Mouse (Mus musculus) ES-Bruce4 (cell line): ENCODE measurements at regions not wholly inside any gene's neighbourhood (a gene's known extent, or its start where the extent isn't known, plus 50 kb on each side); places are given as distances from the start of the nearest gene placed in this dataset.

Experiments
- H3K27ac ChIP-seq: 2 replicates; pipeline ENCODE4 v1.5.1; 2012; ENCODE audit warnings: low read length, inconsistent platforms; ENCODE audit not compliant: insufficient read depth
- H3K27me3 ChIP-seq: 2 replicates; pipeline ENCODE4 v1.6.1; 2012; ENCODE audit warnings: mild to moderate bottlenecking, low read length, inconsistent platforms; ENCODE audit not compliant: control insufficient read depth, poor library complexity, insufficient read depth, severe bottlenecking
- H3K36me3 ChIP-seq: 2 replicates; pipeline ENCODE4 v1.6.1; 2012; ENCODE audit warnings: inconsistent platforms, mild to moderate bottlenecking, low read length, moderate library complexity; ENCODE audit not compliant: control insufficient read depth, poor library complexity, insufficient read depth, severe bottlenecking
- H3K4me1 ChIP-seq: one replicate; pipeline ENCODE4 v1.8.1; 2011; ENCODE audit warnings: low read length; ENCODE audit not compliant: control insufficient read depth, insufficient read depth
- H3K4me3 ChIP-seq: 2 replicates; pipeline ENCODE4 v1.5.1; 2011; ENCODE audit warnings: low read depth, mild to moderate bottlenecking, low read length
- H3K9ac ChIP-seq: 2 replicates; pipeline ENCODE4 v1.6.1; 2012; ENCODE audit warnings: low read depth, mild to moderate bottlenecking, inconsistent platforms; ENCODE audit not compliant: poor library complexity, severe bottlenecking
- H3K9me3 ChIP-seq: replicated peaks from 2 replicates; pipeline ENCODE4 v1.6.1; 2012; ENCODE audit warnings: mild to moderate bottlenecking, low read length, inconsistent platforms; ENCODE audit not compliant: control insufficient read depth, poor library complexity, insufficient read depth, severe bottlenecking
- CTCF ChIP-seq: IDR thresholded peaks from one replicate; pipeline ENCODE4 v1.8.1; 2011; ENCODE audit warnings: low read depth, low read length
- EP300 ChIP-seq: IDR thresholded peaks from 2 replicates; pipeline ENCODE4 v1.6.1; 2011; ENCODE audit warnings: low read depth, low read length; ENCODE audit not compliant: insufficient read depth
- POLR2A ChIP-seq: IDR thresholded peaks from one replicate; pipeline ENCODE4 v1.8.1; 2011; ENCODE audit warnings: low read length; ENCODE audit not compliant: insufficient read depth

- Histone ChIP-seq H3K4me3 (no peak overlapping the region), H3K27me3 (no peaks in the 10 kb centered on the region), H3K4me1 (no peaks in the 10 kb centered on the region), H3K9ac (no peak overlapping the region), H3K27ac (no peak overlapping the region), H3K9me3 (peaks cover 19% of the 10 kb centered on the region), H3K36me3 (no peaks in the 10 kb centered on the region)
- TF ChIP-seq EP300, result no peak
- TF ChIP-seq POLR2A, result no peak
- no peak for TF ChIP-seq CTCF
Measured at GRCm38 (mm10) chr2:51444386-51445080, 182.8 kb upstream of the Tas2r134 start.

- Histone ChIP-seq H3K9me3 (peaks cover 19% of the 10 kb centered on the region), H3K9ac (no peak overlapping the region), H3K27ac (no peak overlapping the region), H3K4me1 (no peaks in the 10 kb centered on the region), H3K36me3 (no peaks in the 10 kb centered on the region), H3K27me3 (no peaks in the 10 kb centered on the region), H3K4me3 (no peak overlapping the region)
- no peak for TF ChIP-seq POLR2A
- TF ChIP-seq CTCF, result no peak
- TF ChIP-seq EP300, result no peak
Measured at GRCm38 (mm10) chr2:51443946-51444345, 183.4 kb upstream of the Tas2r134 start.

GRCm38 (mm10) chr2:51439047-51439446 is 188.3 kb upstream of the Tas2r134 start:
- Histone ChIP-seq H3K4me3 (no peak overlapping the region), H3K36me3 (no peaks in the 10 kb centered on the region), H3K9ac (no peak overlapping the region), H3K27me3 (no peaks in the 10 kb centered on the region), H3K9me3 (no peaks in the 10 kb centered on the region), H3K27ac (no peak overlapping the region), H3K4me1 (no peaks in the 10 kb centered on the region)
- no peak for TF ChIP-seq POLR2A
- no peak for TF ChIP-seq EP300
- no peak for TF ChIP-seq CTCF

GRCm38 (mm10) chr2:51436590-51436989 is 190.7 kb upstream of the Tas2r134 start:
- H3K27ac ChIP-seq, result no peak overlapping the region
- H3K27me3 ChIP-seq, result no peaks in the 10 kb centered on the region
- H3K9me3 ChIP-seq, result no peaks in the 10 kb centered on the region
- no peaks in the 10 kb centered on the region for H3K4me1 ChIP-seq
- H3K4me3 ChIP-seq, result no peak overlapping the region
- H3K9ac ChIP-seq, result no peak overlapping the region
- TF ChIP-seq POLR2A, result no peak
- TF ChIP-seq CTCF, result peak; percentile 79
- no peaks in the 10 kb centered on the region for H3K36me3 ChIP-seq

- H3K27ac ChIP-seq, result no peak overlapping the region
- no peaks in the 10 kb centered on the region for H3K4me1 ChIP-seq
- H3K36me3 ChIP-seq, result no peaks in the 10 kb centered on the region
Measured at GRCm38 (mm10) chr2:51431564-51431963, 195.7 kb upstream of the Tas2r134 start.

GRCm38 (mm10) chr2:51429716-51430115 is 197.6 kb upstream of the Tas2r134 start:
- Histone ChIP-seq H3K36me3 (no peaks in the 10 kb centered on the region), H3K9ac (no peak overlapping the region), H3K27ac (no peak overlapping the region), H3K4me3 (no peak overlapping the region), H3K27me3 (no peaks in the 10 kb centered on the region), H3K9me3 (no peaks in the 10 kb centered on the region), H3K4me1 (no peaks in the 10 kb centered on the region)
- TF ChIP-seq CTCF, result no peak
- no peak for TF ChIP-seq EP300
- no peak for TF ChIP-seq POLR2A

More at GRCm38 (mm10) chr2:51431564-51431963, 195.7 kb upstream of the Tas2r134 start:
- no peak overlapping the region for H3K4me3 ChIP-seq
- H3K27me3 ChIP-seq, result no peaks in the 10 kb centered on the region
- H3K9ac ChIP-seq, result no peak overlapping the region
- no peaks in the 10 kb centered on the region for H3K9me3 ChIP-seq
- no peak for TF ChIP-seq POLR2A
- no peak for TF ChIP-seq EP300
